Mouse (Mus musculus): ENCODE data around the gene Glcci1. TPM values are rescaled to one million over a fixed set of nuclear protein-coding genes. Genes with fewer than 3 reads are reported as not detected.

The Glcci1 gene
- 3.6 and 4.2 TPM in 2 replicates for polyA plus RNA-seq (2012; rRNA removed)

DNA sequence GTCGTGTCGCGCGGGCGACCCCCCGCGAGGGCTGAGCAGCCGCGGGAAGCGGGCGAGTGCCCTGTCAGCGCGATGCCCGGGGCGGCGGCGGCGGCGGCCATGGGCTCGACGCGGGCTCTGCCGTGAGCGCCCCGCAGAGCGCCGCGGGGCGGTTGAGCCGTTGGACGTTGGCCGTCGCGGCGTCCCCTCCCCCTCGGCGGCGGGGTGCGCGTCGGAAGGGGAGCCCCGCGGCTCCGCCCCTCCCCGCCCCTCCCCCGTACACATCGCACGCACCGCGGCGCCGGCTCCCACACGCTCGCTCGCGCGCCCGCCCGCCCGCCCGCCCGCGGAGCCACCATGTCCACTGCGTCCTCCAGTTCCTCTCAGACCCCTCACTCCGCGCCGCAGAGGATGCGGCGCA lies at the start of gene Glcci1:
Glcci1 (plus strand) TSS at position 50 of the 400 bp plus-strand sequence.
- DNase-seq (ENCODE audit: low spot score) = no peak

DNA sequence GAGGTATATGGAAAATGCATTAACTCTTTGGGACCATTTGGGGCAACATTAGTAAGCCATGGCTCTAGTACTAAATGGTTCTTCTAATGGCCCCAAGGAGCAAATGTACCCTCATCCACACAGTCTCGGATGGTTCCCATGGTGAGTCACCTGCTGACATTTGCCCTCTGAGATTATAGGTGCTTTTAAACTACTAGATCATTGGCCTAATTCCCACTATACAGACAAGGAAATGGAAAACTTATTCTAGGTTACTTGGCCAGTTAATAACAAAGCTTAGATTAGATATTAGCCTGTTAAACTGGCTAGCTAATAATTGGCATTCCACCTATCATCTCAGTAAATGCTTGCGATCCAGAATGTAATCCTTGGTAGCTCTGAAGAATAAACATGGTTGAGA lies 47.0 kb upstream of the Glcci1 start:
- no peak for DNase-seq (ENCODE audit: low spot score)

DNA sequence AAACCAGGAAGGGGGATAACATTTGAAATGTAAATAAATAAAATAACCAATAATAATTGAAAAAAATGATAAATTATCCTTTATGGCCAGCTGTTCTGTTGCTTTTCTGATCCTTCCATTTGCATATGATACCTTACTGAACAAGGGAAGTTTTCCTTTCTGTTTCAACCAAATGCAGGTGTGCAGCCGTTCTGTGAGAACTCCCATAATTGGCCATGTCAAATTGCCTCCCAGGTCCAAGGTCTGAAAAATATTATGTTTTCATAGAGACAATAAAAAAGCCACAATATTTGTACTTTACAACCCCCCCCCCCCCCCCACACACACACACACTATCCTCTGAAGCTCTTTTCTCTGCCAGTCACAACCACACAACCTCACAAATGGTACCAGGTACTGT lies 44.0 kb upstream of the Glcci1 start:
- DNase-seq (ENCODE audit: low spot score) = no peak

DNA sequence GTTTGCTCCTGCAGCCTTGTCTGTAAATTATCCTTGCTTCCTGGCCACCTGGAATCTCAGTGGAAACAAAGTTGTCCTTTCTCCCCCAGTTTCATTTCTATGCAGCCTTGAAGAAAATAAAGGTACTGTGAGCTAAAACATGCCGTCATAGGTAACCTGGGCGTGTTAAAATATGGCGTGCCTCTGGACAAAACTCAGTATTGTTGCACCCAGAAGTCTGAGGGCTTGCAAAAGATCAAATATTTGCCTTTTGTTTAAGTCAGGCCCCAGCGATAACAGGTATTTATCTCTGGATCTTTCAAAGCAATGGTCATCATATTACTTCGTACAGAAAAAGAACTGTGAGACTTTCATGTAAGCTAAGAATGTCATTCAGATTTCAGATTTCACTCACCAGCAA lies 43.4 kb upstream of the Glcci1 start:
- DNase-seq (ENCODE audit: low spot score) = no peak

DNA sequence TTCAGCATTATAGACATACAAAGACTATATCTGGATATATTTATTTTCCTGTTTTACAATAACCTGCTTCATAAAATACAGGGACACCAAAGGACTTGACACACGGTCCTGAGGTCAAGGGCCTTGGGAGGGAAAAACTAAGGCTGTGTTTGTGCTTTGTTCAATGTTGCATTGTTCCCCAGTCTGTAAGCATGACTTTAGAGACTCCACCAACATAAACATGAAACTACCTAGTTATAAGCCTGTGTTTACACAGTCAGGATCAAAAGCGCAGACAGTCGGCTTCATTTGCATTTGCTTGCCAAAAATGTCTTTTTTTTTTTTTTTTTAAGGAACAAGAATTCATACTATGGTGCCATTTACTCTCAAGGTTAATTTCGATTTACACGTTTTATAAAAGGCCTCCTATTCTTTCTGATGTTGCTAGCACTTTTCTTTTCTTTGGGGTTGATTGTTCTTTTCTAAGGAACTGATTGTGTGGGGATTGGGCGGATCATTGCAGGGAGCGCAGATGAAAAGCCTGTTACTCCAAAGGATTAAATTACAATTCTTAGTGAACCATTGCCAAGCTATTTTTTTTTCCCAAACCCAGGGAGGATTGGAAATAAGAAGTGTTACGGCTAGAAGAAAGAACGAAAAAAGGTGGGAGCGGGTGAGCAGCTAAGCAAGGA lies 41.6 kb upstream of the Glcci1 start:
- no peak for DNase-seq (ENCODE audit: low spot score)

DNA sequence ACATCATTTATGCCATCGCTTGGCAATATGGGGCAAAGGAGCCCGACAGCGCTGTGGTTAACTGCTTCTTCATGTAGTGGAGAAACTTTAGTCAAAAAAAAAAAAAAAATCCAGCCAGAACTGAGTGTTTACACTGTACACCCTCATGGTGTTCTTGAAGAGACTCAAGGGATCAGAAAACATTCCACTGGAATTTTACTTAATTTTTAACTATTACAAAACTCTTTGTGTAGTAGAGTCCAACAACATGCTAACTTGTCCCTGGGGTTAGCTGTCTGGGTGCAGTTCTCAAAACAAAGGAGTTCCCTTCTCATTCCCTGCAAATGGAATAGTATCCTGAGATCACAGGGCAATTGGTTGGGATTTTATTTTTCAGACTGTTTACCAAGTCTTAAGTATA lies 39.5 kb upstream of the Glcci1 start:
- DNase-seq (ENCODE audit: low spot score) = no peak

DNA sequence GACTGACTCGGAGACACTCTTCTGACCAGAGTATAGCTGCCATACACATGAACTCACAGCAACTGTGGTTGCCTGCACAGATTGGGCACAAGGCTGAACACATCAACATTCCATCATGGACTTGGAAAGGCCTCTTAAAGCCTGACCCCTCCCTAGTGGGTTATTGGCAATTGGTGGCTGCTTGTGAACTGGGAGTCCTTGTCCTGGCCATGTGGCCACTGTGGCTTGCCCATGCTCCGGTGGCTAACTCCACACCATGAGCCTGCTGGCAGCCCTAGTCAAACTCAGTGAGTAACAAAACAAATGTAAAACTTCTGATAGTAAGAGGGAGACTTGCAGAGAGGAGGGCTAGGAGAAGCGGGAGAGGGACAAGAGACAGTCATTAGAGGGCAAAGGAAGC lies 37.3 kb upstream of the Glcci1 start:
- DNase-seq (ENCODE audit: low spot score) = no peak

GRCm38 (mm10) chr6:8472915-8473314 lies 36.5 kb upstream of the Glcci1 start:
- DNase-seq (ENCODE audit: low spot score) = no peak

GRCm38 (mm10) chr6:8473498-8473897 lies 35.9 kb upstream of the Glcci1 start:
- no peak for DNase-seq (ENCODE audit: low spot score)

DNA sequence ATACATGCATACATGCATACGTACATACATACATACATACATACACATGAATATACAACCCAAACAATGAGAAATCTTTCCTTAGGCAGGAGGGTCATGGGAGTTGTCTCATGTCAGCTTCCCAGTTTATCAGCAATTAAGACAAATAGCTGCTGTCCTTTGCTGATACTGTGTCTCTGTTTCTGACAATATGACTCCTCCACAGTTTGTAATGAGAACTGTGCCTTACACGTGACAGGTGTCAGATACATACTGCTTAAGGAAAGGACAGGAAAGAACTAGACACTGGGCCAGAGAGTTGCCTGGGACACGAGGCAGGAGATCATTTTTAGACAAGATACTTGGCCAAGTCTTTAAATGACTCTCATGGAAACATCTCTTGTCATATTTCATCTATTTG lies 35.1 kb upstream of the Glcci1 start:
- DNase-seq (ENCODE audit: low spot score) = no peak

DNA sequence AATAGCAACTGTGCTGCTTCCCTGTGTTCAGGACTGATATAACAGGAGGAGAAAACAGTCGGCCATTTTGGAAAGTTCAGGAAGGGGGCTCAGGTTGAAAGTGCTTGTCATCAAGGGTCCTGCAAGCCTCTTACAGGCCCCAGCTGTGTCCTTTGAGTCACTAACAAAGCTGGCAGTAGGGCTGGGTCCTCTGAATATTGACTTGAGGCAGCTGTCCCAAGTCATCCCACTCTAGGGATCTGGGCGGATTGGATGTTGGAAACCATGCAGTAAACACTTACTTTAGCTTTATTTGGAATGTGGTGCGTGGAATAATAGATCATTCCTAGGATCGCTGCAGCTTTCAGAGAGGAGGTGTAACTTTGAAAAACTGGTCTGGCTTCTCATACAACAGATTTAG lies 34.6 kb upstream of the Glcci1 start:
- no peak for DNase-seq (ENCODE audit: low spot score)

GRCm38 (mm10) chr6:8479176-8479575 lies 30.2 kb upstream of the Glcci1 start:
- no peak for DNase-seq (ENCODE audit: low spot score)

DNA sequence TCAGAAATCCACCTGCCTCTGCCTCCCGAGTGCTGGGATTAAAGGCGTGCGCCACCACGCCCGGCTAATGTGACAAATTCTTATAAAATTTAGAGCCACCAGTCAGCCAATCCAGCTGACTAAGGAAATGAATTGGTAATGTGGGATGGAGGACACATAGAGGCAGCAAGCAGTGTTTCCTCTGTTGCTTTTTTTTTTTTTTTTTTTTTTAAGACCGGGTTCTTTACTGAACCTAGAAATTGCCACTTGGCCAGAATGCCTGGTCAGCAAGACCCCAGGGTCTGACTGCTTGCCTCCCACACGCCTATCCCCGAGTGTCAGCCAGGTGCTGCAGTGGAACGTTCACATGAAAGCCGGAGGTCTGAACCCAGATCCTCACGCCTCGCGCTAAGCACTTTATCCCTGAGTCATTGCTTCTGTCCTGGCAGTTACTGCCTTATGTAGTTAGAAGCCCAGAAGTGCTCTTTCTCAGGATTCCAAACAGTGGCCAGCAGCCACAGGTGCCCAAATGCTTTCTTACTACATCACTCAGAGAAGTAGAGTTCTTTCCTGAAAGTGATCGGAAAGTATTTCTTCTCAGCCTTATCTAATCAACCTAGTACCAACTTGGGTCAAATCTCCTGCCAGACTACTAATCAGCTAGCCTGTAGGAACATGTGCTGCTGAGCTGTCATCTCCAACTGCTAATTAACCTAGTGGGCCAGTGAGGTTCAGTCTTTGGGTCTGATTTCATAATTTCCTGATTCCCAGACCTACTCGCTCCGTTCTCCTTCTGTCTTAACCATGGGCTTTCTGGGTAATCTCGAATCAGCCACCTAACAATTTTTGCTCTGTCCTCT lies 24.7 kb upstream of the Glcci1 start:
- no peak for DNase-seq (ENCODE audit: low spot score)

DNA sequence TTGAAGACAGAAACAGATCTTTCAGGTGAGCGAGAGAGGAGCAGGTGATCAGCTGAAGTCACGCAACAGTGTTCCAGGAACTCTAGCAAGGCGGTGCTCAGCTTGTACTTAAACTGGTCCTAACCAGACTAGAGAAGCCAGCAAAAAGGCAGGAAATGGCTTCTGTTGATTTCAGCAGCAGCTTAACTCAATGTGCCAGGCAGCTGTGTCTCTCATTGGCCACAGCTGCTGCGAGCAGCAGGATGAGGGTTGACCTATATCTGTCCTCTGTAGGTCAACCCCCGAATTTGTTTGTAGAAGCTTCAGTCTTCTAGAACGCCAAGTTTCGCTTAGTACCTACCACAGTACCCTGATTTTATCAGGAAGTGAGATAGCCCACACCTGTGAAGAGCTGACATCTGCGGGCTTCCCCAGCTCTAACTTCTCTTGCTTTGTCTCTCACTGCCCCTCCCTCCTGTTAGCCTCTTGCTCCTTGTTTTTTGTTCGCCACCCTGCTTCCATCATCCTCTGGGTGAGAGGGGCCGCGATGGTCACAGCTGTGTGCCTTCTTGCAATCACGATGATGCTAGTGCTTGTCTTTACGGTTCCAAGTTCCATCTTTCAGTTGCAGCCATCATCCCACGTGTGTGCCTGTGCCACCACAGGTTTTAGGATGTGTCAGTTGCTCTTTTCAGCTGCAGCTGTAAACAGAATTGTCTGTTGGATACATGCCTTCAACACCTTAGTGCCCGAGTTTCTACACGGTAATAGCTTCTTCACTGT lies 23.8 kb upstream of the Glcci1 start:
- no peak for DNase-seq (ENCODE audit: low spot score)

- no peak for DNase-seq (ENCODE audit: low spot score)
Observed at GRCm38 (mm10) chr6:8486391-8487043, 22.9 kb upstream of the Glcci1 start.

- DNase-seq (ENCODE audit: low spot score) = no peak
Observed at GRCm38 (mm10) chr6:8487044-8487853, 22.2 kb upstream of the Glcci1 start.

DNA sequence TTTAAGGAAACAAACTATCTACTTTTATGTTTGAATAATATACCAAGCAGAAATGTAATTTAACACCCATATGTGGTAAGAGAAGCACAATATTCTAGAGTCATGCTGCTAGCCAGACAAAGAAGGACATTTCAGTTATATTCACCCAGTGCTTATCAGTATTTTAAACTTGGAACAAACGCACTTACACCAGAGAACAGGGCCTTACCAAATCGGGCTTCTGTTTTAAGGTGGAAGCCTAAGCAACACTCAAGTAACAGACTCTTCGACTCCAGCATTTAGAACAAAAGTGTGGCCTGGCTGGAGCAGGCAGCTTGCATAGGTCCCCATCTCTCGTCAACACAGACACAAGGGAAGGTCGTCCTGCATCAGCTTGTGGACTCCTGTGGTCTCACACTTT lies 21.2 kb upstream of the Glcci1 start:
- DNase-seq (ENCODE audit: low spot score) = no peak

GRCm38 (mm10) chr6:8489266-8489665 lies 20.1 kb upstream of the Glcci1 start:
- DNase-seq (ENCODE audit: low spot score) = no peak

GRCm38 (mm10) chr6:8489938-8490585 lies 19.3 kb upstream of the Glcci1 start:
- DNase-seq (ENCODE audit: low spot score) = no peak

DNA sequence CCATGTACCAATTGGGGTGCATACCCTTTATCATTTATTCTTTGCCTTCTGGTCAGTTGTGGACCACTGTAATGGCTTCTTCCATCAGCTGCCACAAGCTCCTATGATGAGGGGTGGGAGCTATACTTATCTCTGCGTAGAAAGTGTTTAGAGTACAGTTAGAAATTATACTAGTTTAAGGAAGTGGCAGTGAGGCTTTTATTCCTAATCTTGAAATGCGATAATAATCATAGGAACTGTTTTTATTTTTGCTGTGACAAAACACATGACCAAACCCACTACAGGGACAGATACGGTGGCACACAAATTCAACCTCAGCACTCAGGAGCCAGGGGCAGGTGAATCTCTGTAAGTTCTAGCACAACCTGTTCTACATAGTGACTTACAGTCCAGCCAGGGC lies 17.2 kb upstream of the Glcci1 start:
- no peak for DNase-seq (ENCODE audit: low spot score)

Measured in urinary bladder, adult 2 months (tissue).